Mouse (Mus musculus) B cell, adult 2 months (primary cell): ENCODE results near the gene Rhox7a.
"Not testable (repeated sequence)": the region's sequence is repeated elsewhere in the genome, so short reads cannot be mapped to it uniquely, and the experiment has no call there.

Source experiments
- DNase-seq, 2 experiments: peaks; one replicate each; pipeline ENCODE4 v3.0.0; 2022

The Rhox7a gene

GRCm38 (mm10) chrX:37831386-37831785 lies at the start of gene Rhox7a:
Gene Rhox7a (plus strand): TSS chrX:37831686.
- DNase-seq, result not testable (repeated sequence)

DNA sequence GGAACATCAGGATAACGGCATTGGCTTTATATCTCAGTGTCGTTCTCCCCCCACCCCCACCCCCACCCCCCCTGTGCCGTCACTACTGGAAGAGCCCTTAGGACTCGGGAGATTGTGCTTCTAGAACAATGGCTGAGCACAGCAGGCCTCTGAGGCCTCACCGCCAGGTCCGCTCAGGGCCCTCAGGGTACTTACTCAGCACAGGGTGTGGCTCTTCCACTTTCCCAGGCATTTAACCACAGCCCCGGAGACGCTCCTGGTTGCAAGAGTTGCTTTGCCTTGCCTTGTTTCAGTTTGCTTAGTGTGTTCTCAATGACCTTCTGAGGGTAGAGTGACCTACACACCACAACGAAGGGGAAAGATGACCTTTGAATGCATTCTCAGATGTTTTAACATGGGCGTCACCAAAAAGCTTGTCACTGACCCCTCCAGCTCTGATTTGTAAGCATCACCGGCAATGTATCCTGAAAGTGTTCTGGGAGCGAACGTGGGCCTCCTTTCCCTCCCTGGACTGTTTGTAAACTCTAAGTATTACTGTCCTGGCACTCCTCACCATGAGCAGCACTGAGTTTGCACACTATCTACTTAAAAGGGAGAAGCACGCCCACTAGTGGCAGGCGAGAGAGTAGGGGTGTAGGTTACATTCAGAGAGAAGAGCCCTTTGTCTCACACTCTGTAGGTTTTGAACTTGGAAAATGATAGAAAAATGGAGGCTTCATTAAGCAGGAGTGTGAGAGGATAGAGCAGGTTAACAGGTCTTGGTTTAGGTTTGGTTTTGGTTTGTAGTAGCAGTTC lies 24.0 kb upstream of the Rhox7a start:
- DNase-seq, result no peak

GRCm38 (mm10) chrX:37809396-37809795 lies 22.1 kb upstream of the Rhox7a start:
- DNase-seq, result no peak

- peak in 1 of 2 experiments; percentile 10 for DNase-seq
These were observed 20.3 kb upstream of the Rhox7a start for GRCm38 (mm10) chrX:37811179-37811578.

DNA sequence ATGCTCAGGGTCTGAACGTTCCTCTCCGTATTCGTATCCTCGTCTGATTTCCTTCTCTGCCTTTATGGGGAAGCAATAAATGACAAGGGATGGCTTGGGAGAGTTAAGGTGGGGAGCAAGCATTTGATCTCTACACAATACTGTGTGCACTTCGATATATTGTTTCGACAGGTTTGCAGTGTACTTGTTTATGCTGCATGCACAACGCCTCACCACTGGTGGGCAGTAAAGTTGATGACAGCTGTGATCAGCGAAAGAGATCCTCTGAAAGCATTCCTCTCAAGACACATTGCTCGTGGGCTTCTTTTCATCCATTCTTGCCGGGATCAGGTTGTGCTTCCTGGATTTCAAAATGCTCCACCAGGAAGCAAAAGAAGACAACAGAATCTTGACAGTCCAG lies 15.8 kb upstream of the Rhox7a start:
- no peak for DNase-seq

DNA sequence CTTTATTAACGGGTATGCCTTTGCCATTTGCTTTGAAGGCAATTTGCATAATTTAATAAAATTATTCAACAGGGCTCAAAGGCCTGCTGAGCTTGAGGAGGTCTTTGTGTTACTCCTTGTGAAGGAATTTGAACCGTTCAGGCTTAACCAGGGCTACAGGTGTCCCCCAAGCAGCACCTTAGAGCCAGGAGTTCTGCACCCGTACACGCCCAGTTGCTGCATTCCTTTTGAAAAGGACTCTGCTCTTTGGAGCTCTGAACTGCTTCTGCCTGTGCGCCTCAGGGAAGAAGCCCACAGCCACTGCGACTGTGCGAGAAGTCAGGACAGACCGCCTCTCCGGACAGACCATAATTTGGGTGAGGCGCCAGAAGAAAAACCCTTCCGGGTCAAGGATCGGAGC lies 4.9 kb upstream of the Rhox7a start, which contains the start of gene Rhox6:
Rhox6 (plus strand) TSS at position 301 of the 400 bp plus-strand sequence.
- DNase-seq, result not testable (repeated sequence)

GRCm38 (mm10) chrX:37871641-37872040 lies 40.2 kb downstream of the Rhox7a start:
- no peak for DNase-seq

- no peak for DNase-seq
These were observed 47.4 kb downstream of the Rhox7a start, which contains the start of gene Rhox8 for GRCm38 (mm10) chrX:37878844-37879243. Gene Rhox8 (minus strand): TSS chrX:37878944.
